Mouse (Mus musculus) liver, adult 2 months (tissue): Measurements from ENCODE around the gene Pcgf6. TPM values are rescaled to one million over a fixed set of nuclear protein-coding genes. Genes with fewer than 3 reads are reported as not detected.
"Not testable (repeated sequence)": the region's sequence is repeated elsewhere in the genome, so short reads cannot be mapped to it uniquely, and the experiment has no call there.

ENCODE experiments used
- DNase-seq: peaks from one replicate; pipeline ENCODE4 v3.0.0-alpha.2; 2011; ENCODE audit warnings: low read depth, low spot score; ENCODE audit errors: extremely low read depth
- H3K27ac ChIP-seq: fragments of 200-500 bp; replicated peaks from 2 replicates; pipeline ENCODE4 v1.5.1; 2012; ENCODE audit warnings: low read depth, mild to moderate bottlenecking, control low read depth, inconsistent platforms, low read length; ENCODE audit not compliant: insufficient read depth
- H3K27me3 ChIP-seq: fragments of 200-500 bp; 2 replicates; pipeline ENCODE4 v1.6.1; 2012; ENCODE audit warnings: mild to moderate bottlenecking, moderate library complexity, low read length, inconsistent platforms; ENCODE audit not compliant: control insufficient read depth, insufficient read depth
- H3K36me3 ChIP-seq: fragments of 200-500 bp; 2 replicates; pipeline ENCODE4 v1.6.1; 2012; ENCODE audit warnings: low read length, inconsistent platforms; ENCODE audit not compliant: control insufficient read depth, insufficient read depth
- H3K4me1 ChIP-seq: fragments of 200-500 bp; 2 replicates; pipeline ENCODE4 v1.6.1; 2011; ENCODE audit warnings: low read length; ENCODE audit not compliant: control insufficient read depth, insufficient read depth
- H3K4me3 ChIP-seq: fragments of 200-500 bp; 2 replicates; pipeline ENCODE4 v1.5.1; 2011; ENCODE audit warnings: low read depth, mild to moderate bottlenecking, control low read depth, low read length, moderate library complexity; ENCODE audit not compliant: insufficient read depth
- H3K79me2 ChIP-seq: fragments of 200-500 bp; 2 replicates; pipeline ENCODE4 v1.6.1; 2012; ENCODE audit warnings: inconsistent platforms, mild to moderate bottlenecking, low read length, moderate library complexity; ENCODE audit not compliant: control insufficient read depth, insufficient read depth
- H3K9ac ChIP-seq: fragments of 200-500 bp; 2 replicates; pipeline ENCODE4 v1.6.1; 2012; ENCODE audit warnings: low read depth, mild to moderate bottlenecking, control low read depth, inconsistent platforms, low read length
- CTCF ChIP-seq: fragments of 200-500 bp; IDR thresholded peaks from 2 replicates; pipeline ENCODE4 v1.5.1; 2011; ENCODE audit warnings: low read depth, low read length, control low read depth
- POLR2A ChIP-seq: fragments of 200-500 bp; IDR thresholded peaks from 2 replicates; pipeline ENCODE4 v1.6.1; 2011; ENCODE audit warnings: low read length, control low read depth; ENCODE audit not compliant: insufficient read depth; ENCODE audit errors: extremely low read depth
- WGBS: fragments of 180-500 bp; shearing (Covaris S2); methylation state at CpG from one replicate; pipeline ENCODE4 v1.1.7; 2018; 5-methylcytosine and 5-hydroxymethylcytosine counted together
- polyA plus RNA-seq: library from polyadenylated mRNA; depleted of rRNA; stranded (reverse); fragments of >200 nt; gene quantifications from 2 replicates; pipeline ENCODE4 v1.2.3, GENCODE M21; 2012
- total RNA-seq: library from RNA; depleted of rRNA; stranded (reverse); fragments of >200 nt; gene quantifications from 2 replicates; pipeline ENCODE4 v1.2.3, GENCODE M21; 2014

Gene Pcgf6
- total and polyA plus RNA-seq, 2 experiments = 3.6 to 5.0 TPM

DNA sequence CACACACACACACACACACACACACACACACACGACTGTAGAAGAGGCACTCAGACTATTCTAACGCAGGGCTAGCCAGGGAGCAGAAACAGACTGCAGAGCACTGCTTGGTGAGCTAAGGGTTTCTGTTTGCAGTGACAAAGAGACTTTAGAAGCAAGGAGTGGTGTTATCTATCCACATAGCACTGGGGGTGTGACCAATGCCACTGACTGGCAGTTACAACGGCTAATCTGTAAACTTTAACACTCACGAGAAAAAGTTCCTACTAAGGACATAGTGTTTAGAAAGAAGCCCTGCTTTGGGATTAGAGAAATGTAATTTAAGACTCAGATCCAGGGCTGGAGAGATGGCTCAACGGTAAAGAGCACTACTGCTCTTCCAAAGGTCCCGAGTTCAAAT is 51.0 kb downstream of the Pcgf6 start:
- Histone ChIP-seq H3K4me1 (no peaks in the 10 kb centered on the region), H3K79me2 (no peaks in the 10 kb centered on the region), H3K4me3 (no peak overlapping the region), H3K36me3 (no peaks in the 10 kb centered on the region), H3K27ac (no peak overlapping the region), H3K27me3 (no peaks in the 10 kb centered on the region), H3K9ac (no peak overlapping the region)
- TF ChIP-seq POLR2A = no peak
- TF ChIP-seq CTCF = no peak
- 74% methylated on average over 6 of the region's 6 CpGs for WGBS
- DNase-seq = no peak

DNA sequence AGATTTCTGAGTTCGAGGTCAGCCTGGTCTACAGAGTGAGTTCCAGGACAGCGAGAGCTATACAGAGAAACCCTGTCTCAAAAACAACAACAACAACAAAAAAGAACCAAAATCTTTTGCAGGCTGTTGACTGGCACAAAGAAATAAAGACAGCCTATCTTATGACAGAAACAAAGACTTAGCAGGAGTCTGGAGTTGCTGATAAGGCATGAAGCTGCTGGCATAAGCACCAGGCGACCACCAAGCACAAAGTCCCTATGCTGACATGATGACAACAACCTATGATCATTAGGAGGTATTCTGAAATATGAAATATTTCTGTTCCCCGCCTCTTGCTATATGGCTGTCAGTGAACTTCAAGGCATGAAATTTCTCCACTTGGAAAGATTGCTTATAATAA is 51.8 kb downstream of the Pcgf6 start:
- Histone ChIP-seq H3K4me1 (no peaks in the 10 kb centered on the region), H3K9ac (no peak overlapping the region), H3K36me3 (no peaks in the 10 kb centered on the region), H3K4me3 (no peak overlapping the region), H3K27me3 (no peaks in the 10 kb centered on the region), H3K27ac (no peak overlapping the region), H3K79me2 (no peaks in the 10 kb centered on the region)
- no peak for DNase-seq
- 71% methylated on average over 4 of the region's 4 CpGs for WGBS
- TF ChIP-seq POLR2A (no peak), CTCF (no peak)

GRCm38 (mm10) chr19:46998168-46998870 is 52.4 kb downstream of the Pcgf6 start:
- WGBS = 77% methylated on average over 8 of the region's 8 CpGs

GRCm38 (mm10) chr19:46996095-46996494 is 54.6 kb downstream of the Pcgf6 start:
- H3K4me1 ChIP-seq = no peaks in the 10 kb centered on the region; the same call in 1 of the 2 replicates
- WGBS = 82% methylated on average over 9 of the region's 9 CpGs
- TF ChIP-seq POLR2A (no peak), CTCF (no peak)
- no peaks in the 10 kb centered on the region for H3K27me3 ChIP-seq
- no peak overlapping the region for H3K4me3 ChIP-seq
- no peaks in the 10 kb centered on the region for H3K79me2 ChIP-seq
- H3K27ac ChIP-seq = no peak overlapping the region
- DNase-seq = no peak
- H3K36me3 ChIP-seq = no peaks in the 10 kb centered on the region
- no peak overlapping the region for H3K9ac ChIP-seq

More at GRCm38 (mm10) chr19:46998168-46998870, 52.4 kb downstream of the Pcgf6 start:
- no peaks in the 10 kb centered on the region for H3K36me3 ChIP-seq
- TF ChIP-seq POLR2A = no peak
- no peak for TF ChIP-seq CTCF
- no peaks in the 10 kb centered on the region for H3K27me3 ChIP-seq
- no peak overlapping the region for H3K9ac ChIP-seq
- DNase-seq = no peak
- no peaks in the 10 kb centered on the region for H3K79me2 ChIP-seq
- no peaks in the 10 kb centered on the region for H3K4me1 ChIP-seq
- no peak overlapping the region for H3K4me3 ChIP-seq
- H3K27ac ChIP-seq = no peak overlapping the region

GRCm38 (mm10) chr19:46992329-46992728 is 58.4 kb downstream of the Pcgf6 start:
- not testable (repeated sequence) for DNase-seq, H3K79me2 ChIP-seq, H3K36me3 ChIP-seq, H3K27me3 ChIP-seq, H3K4me1 ChIP-seq, H3K4me3 ChIP-seq, H3K9ac ChIP-seq, H3K27ac ChIP-seq
- WGBS = 69% methylated on average over 4 of the region's 4 CpGs

DNA sequence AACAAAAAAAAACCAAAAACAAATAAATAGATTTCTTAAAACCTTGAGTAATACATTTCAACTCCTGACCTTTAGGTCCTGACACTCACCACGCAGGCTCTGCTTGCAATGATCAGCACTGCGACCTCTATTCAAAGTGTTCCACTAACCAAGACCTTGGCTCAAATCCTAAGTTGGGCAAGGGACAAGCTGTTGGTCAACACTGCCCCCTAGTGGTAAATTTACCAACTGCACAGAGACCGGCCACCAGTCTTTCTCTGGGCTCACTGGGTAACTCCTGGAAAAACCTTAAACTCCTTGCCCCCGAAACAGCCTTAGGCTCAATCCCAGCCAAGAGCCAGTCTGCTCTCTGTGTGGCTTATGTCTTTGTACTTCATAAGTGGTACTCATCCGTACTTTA is 59.6 kb downstream of the Pcgf6 start:
- DNase-seq = peak; percentile 94
- Histone ChIP-seq H3K4me1 (peaks cover 9% of the 10 kb centered on the region), H3K36me3 (no peaks in the 10 kb centered on the region), H3K79me2 (no peaks in the 10 kb centered on the region), H3K27me3 (no peaks in the 10 kb centered on the region), H3K9ac (no peak overlapping the region), H3K27ac (no peak overlapping the region), H3K4me3 (no peak overlapping the region)
- peak; percentile 72 for TF ChIP-seq CTCF
- no peak for TF ChIP-seq POLR2A
- WGBS = 6% methylated on average over 5 of the region's 5 CpGs

- WGBS = 37% methylated on average over 8 of the region's 8 CpGs
These were observed 60.1 kb downstream of the Pcgf6 start for GRCm38 (mm10) chr19:46990625-46991024.

More at GRCm38 (mm10) chr19:46990625-46991024, 60.1 kb downstream of the Pcgf6 start:
- not testable (repeated sequence) for H3K9ac ChIP-seq, H3K36me3 ChIP-seq, DNase-seq, H3K27me3 ChIP-seq, H3K4me1 ChIP-seq, H3K79me2 ChIP-seq, H3K4me3 ChIP-seq
- H3K27ac ChIP-seq = peak overlapping the region; percentile 23
